Mouse (Mus musculus): Measurements from ENCODE around the gene Tent5c.

DNA sequence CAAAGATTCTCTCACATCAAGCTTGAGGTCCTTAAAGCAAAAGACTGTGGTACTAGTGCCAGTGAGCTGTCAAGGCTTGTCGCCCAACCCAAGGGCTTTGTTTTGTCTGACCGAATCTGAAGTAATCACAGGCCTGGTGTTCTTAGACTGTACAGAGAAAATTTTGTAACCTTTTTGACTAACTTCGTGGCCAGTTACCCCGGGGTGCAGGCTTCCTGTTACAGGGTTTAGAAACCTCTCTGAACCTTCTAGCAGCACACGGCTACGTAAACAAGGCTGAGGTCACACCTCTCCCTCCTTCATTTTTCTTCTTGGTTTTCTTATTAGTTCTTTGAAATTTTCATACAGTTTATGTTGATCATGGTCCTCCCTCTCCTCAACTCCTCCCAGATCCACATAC is 13.4 kb upstream of the Tent5c start:
- TF ChIP-seq CTCF (IDR thresholded peaks at IDR 0.05; ENCODE audit: extremely low read depth, insufficient read depth, insufficient read length, insufficient replicate concordance) (no peak), POLR2A (IDR thresholded peaks at IDR 0.05; ENCODE audit: low read depth, low read length) (no peak)

All from spleen, adult 2 months (tissue).